Mouse (Mus musculus): Measurements from ENCODE around the gene Fastk. TPM values are rescaled to one million over a fixed set of nuclear protein-coding genes. Genes with fewer than 3 reads are reported as not detected.
A peak's percentile ranks its signal among the peaks of the same experiment; 100 is the strongest.

The Fastk gene
- polyA plus RNA-seq, 1 experiment from 2014 or later = 66.6 TPM

- Histone ChIP-seq H3K4me2 (replicated peaks; ENCODE audit: low read depth) (peak overlapping the region; percentile 88), H3K4me3 (ENCODE audit: low read depth, low read length) (peak overlapping the region; percentile 30), H3K9me3 (ENCODE audit: control insufficient read depth, low read length) (no peaks in the 10 kb centered on the region), H3K27me3 (ENCODE audit: control insufficient read depth, insufficient read depth, low read length) (no peaks in the 10 kb centered on the region), H3K36me3 (ENCODE audit: control insufficient read depth, insufficient read depth, low read length) (peaks cover 31% of the 10 kb centered on the region), H3K4me1 (replicated peaks; ENCODE audit: control insufficient read depth, insufficient read depth) (no peaks in the 10 kb centered on the region; the same call in none of the 2 replicates), H3K27ac (replicated peaks) (peak overlapping the region; percentile 79), H3K9ac (ENCODE audit: low read length) (peak overlapping the region; percentile 38)
- ATAC-seq (ENCODE audit: low FRiP score, low TSS enrichment) = peak; percentile 56
- TF ChIP-seq CTCF (IDR thresholded peaks at IDR 0.05; ENCODE audit: low read depth) (no peak), EP300 (optimal IDR thresholded peaks at IDR 0.05) (no peak)
- WGBS = 18% methylated on average over 14 of the region's 15 CpGs
- peak; percentile 94 for DNase-seq (ENCODE audit: low spot score)
Measured at GRCm38 (mm10) chr5:24427981-24428402, 17.1 kb downstream of the Fastk start.

DNA sequence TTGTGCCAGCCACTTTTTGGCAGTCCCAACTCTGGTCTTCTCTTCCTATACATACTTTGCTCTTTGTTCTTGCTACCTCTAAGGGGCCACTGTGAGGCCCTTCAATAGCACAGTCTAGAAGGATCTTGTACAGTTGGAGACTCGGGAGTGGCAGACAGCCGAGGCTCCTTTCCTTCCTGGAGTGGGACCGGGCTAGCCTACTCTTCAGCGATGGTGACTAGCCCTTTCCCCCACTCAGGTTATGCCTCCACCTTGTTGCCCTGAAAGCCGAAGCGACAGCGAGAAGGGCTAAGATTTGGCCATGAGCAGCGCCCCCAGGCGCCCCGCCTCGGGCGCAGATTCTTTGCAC is 17.8 kb downstream of the Fastk start:
- ATAC-seq (ENCODE audit: low FRiP score, low TSS enrichment) (no peak), DNase-seq (ENCODE audit: low spot score) (peak; percentile 51)
- no peaks in the 10 kb centered on the region; the same call in none of the 2 replicates for H3K4me1 ChIP-seq (replicated peaks; ENCODE audit: control insufficient read depth, insufficient read depth)
- H3K9ac ChIP-seq (ENCODE audit: low read length) = 0 out of 2 replicates have a peak overlapping the region, but pooled peaks have one; percentile 76
- no peaks in the 10 kb centered on the region for H3K9me3 ChIP-seq (ENCODE audit: control insufficient read depth, low read length)
- TF ChIP-seq EP300 (optimal IDR thresholded peaks at IDR 0.05) (no peak), CTCF (IDR thresholded peaks at IDR 0.05; ENCODE audit: low read depth) (0 out of 2 replicates have a peak, but pooled peaks have one; percentile 9)
- H3K27ac ChIP-seq (replicated peaks) = peak overlapping the region; percentile 94
- 28% methylated on average over 12 of the region's 12 CpGs for WGBS
- peak overlapping the region; percentile 88 for H3K4me2 ChIP-seq (replicated peaks; ENCODE audit: low read depth)
- H3K36me3 ChIP-seq (ENCODE audit: control insufficient read depth, insufficient read depth, low read length) = peaks cover 25% of the 10 kb centered on the region
- H3K4me3 ChIP-seq (ENCODE audit: low read depth, low read length) = no peak overlapping the region; the same call in 1 of the 2 replicates
- no peaks in the 10 kb centered on the region for H3K27me3 ChIP-seq (ENCODE audit: control insufficient read depth, insufficient read depth, low read length)

DNA sequence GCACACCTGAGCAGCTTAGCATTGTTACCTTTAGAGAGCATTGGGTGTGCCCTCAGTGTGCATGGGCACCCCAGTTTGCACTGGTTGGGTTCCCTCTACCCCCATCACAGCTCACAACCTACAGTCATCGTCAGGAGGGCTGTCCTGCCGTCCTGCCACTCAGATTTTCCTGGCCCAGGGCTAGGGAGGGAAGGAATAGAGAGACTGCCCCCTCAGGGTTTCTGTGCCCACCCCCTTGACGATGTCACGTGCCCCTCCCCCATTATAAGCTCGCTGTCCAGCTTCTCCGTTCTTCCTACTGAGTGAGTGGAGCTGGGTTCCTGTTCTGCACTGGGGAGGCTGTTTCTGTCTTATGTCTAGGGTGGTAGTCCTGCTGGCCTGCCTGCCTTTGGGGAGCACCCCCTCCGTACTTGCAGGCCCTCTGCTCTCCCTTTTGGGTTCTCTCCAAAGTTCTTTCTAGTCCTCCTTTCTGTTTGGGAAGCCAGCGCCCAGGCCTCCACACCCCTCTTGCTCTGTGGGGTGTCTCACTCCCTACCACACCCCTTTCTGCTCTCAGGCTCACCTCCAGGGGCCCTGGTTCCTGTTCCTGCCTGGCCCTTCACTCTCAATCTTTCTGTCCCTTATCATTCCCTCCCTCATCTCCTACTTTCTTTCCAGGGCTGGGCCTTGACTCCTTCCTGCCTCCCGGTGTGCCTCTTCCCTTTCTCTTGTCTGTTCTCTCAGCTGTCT is 18.4 kb downstream of the Fastk start:
- Histone ChIP-seq H3K27ac (replicated peaks) (peak overlapping the region; percentile 94), H3K4me2 (replicated peaks; ENCODE audit: low read depth) (peak overlapping the region; percentile 88), H3K4me3 (ENCODE audit: low read depth, low read length) (peak overlapping the region; percentile 68), H3K9me3 (ENCODE audit: control insufficient read depth, low read length) (no peaks in the 10 kb centered on the region), H3K4me1 (replicated peaks; ENCODE audit: control insufficient read depth, insufficient read depth) (no peaks in the 10 kb centered on the region; the same call in none of the 2 replicates), H3K27me3 (ENCODE audit: control insufficient read depth, insufficient read depth, low read length) (no peaks in the 10 kb centered on the region), H3K36me3 (ENCODE audit: control insufficient read depth, insufficient read depth, low read length) (peaks cover 20% of the 10 kb centered on the region), H3K9ac (ENCODE audit: low read length) (peak overlapping the region; percentile 76)
- 17% methylated on average over 9 of the region's 9 CpGs for WGBS
- no peak for TF ChIP-seq EP300 (optimal IDR thresholded peaks at IDR 0.05)
- no peak for TF ChIP-seq CTCF (IDR thresholded peaks at IDR 0.05; ENCODE audit: low read depth)
- peak; percentile 58 for DNase-seq (ENCODE audit: low spot score)
- no peak for ATAC-seq (ENCODE audit: low FRiP score, low TSS enrichment)

GRCm38 (mm10) chr5:24426037-24426432 is 19.1 kb downstream of the Fastk start:
- no peak for TF ChIP-seq CTCF (IDR thresholded peaks at IDR 0.05; ENCODE audit: low read depth)
- TF ChIP-seq EP300 (optimal IDR thresholded peaks at IDR 0.05) = no peak
- H3K4me3 ChIP-seq (ENCODE audit: low read depth, low read length) = peak overlapping the region; percentile 68
- peak overlapping the region; percentile 94 for H3K27ac ChIP-seq (replicated peaks)
- peaks cover 16% of the 10 kb centered on the region for H3K36me3 ChIP-seq (ENCODE audit: control insufficient read depth, insufficient read depth, low read length)
- no peaks in the 10 kb centered on the region for H3K9me3 ChIP-seq (ENCODE audit: control insufficient read depth, low read length)
- no peaks in the 10 kb centered on the region; the same call in none of the 2 replicates for H3K4me1 ChIP-seq (replicated peaks; ENCODE audit: control insufficient read depth, insufficient read depth)
- 0% methylated on average over 10 of the region's 10 CpGs for WGBS
- DNase-seq (ENCODE audit: low spot score) (peak; percentile 50), ATAC-seq (ENCODE audit: low FRiP score, low TSS enrichment) (no peak)
- peak overlapping the region; percentile 76 for H3K9ac ChIP-seq (ENCODE audit: low read length)
- H3K27me3 ChIP-seq (ENCODE audit: control insufficient read depth, insufficient read depth, low read length) = no peaks in the 10 kb centered on the region
- peak overlapping the region; percentile 88 for H3K4me2 ChIP-seq (replicated peaks; ENCODE audit: low read depth)

DNA sequence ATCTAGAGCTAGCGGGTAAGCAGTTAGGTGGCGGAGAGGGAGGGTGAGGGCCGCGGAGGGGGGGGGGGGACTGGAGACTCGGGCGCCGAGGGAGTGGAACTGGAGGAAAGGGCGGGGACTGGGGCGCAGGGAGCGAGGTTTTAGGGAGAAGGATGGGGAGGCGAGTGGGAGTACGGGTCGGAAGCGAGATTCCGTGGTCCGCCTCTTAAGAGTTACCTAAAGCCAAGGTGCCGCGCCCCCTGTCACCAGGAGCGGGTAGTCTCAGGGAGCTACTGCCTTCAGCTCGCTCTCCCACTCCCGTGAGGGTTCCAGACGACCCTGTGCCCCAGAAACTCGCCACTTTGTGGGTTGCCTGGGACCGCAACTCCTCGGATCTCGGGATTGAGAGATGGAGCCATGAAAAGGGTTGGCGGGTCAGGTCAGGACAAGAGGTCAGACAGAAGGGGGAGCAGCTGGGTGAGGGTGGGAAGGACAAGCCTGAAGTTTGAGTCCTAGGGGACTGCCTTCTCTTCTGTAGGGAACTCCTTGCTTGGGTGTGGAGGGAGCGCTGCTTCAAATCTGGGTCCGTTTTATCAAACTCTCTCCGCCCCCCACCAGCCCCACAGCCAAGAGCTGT is 19.6 kb downstream of the Fastk start:
- Histone ChIP-seq H3K27me3 (ENCODE audit: control insufficient read depth, insufficient read depth, low read length) (no peaks in the 10 kb centered on the region), H3K9ac (ENCODE audit: low read length) (peak overlapping the region; percentile 76), H3K27ac (replicated peaks) (peak overlapping the region; percentile 94), H3K9me3 (ENCODE audit: control insufficient read depth, low read length) (no peaks in the 10 kb centered on the region), H3K36me3 (ENCODE audit: control insufficient read depth, insufficient read depth, low read length) (peaks cover 11% of the 10 kb centered on the region), H3K4me1 (replicated peaks; ENCODE audit: control insufficient read depth, insufficient read depth) (no peaks in the 10 kb centered on the region; the same call in none of the 2 replicates), H3K4me3 (ENCODE audit: low read depth, low read length) (peak overlapping the region; percentile 68), H3K4me2 (replicated peaks; ENCODE audit: low read depth) (peak overlapping the region; percentile 88)
- no peak for ATAC-seq (ENCODE audit: low FRiP score, low TSS enrichment)
- WGBS = 0% methylated on average over 25 of the region's 30 CpGs
- peak; percentile 68 for DNase-seq (ENCODE audit: low spot score)
- TF ChIP-seq EP300 (optimal IDR thresholded peaks at IDR 0.05) (no peak), CTCF (IDR thresholded peaks at IDR 0.05; ENCODE audit: low read depth) (peak; percentile 48)
